In the genomic region with DNA sequence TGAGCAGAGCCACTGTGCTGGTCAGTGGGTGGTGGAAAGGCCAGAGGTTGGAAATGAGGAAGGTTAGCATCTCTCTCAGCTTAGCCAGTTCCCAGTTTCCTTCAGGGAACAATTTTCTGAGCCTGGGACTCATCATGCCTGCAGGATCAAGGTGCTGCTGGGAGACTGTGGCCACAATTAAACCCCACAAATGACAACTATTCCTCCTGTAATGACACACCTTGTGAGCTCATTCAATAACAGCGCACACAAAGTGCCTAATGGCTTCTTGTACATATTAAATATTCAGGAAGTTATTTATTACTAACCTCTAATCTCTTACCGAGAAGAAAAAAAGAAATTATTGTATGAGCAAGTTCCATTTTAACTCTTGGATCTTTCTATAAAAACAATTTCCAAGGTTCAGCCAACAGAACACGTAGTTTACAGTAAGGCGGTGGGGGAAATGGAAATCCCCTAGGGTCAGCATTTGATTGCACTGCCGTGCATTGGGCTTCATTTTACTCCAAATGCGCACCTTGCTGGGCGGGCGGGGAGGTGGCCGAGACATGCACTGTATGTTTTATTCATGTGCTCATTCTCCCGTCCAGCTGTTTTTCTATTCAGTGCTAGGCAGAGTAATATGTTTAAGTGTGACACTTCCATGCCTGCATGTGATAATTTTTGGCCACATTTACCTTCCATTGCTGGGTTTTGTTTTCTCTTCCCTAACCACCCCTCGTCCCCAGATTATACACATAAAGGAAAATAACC, we compare ENCODE assay signal across 21 mouse cellular contexts.
A peak's percentile ranks its signal among the peaks of the same experiment; 100 is the strongest.
DNase-seq lines count a peak whose midpoint lies in the region; ATAC-seq lines count a peak whose summit lies in the region.
"Had no signal": no experiment of that assay in that cellular context is flagged by ENCODE, and none has a peak within 500 bp of the region (broad histone marks: within the 10 kb centered on the region; RNA-seq: fewer than 3 reads in every experiment).

No protein-coding gene starts in this region.

- H3K4me3 ChIP-seq in hindbrain, embryonic 13.5 days = no peak overlapping the region
- no peak overlapping the region for H3K4me3 ChIP-seq in hindbrain, embryonic 11.5 days (ENCODE audit: low read depth, low read length)
- no peak overlapping the region for H3K4me3 ChIP-seq in midbrain, embryonic 15.5 days
- no peak overlapping the region for H3K4me3 ChIP-seq in midbrain, embryonic 11.5 days (ENCODE audit: low read depth, low read length)
- no peak overlapping the region for H3K4me3 ChIP-seq in hindbrain, embryonic 16.5 days (ENCODE audit: low read length)
- no peak overlapping the region for H3K4me3 ChIP-seq in neural tube, embryonic 14.5 days (ENCODE audit: low read depth, low read length)
- H3K4me3 ChIP-seq in intestine, embryonic 16.5 days (ENCODE audit: low read length) = no peak overlapping the region
- H3K4me3 ChIP-seq: forebrain, embryonic 12.5 days; intestine, embryonic 15.5 days; limb, embryonic 12.5 days; liver, embryonic 15.5 days had no signal

- H3K9me3 ChIP-seq in hindbrain, embryonic 13.5 days = no peaks in the 10 kb centered on the region
- no peaks in the 10 kb centered on the region for H3K9me3 ChIP-seq in hindbrain, embryonic 11.5 days (ENCODE audit: control insufficient read depth, low read length)
- H3K9me3 ChIP-seq in midbrain, embryonic 15.5 days = no peaks in the 10 kb centered on the region
- no peaks in the 10 kb centered on the region for H3K9me3 ChIP-seq in midbrain, embryonic 11.5 days (ENCODE audit: control insufficient read depth, low read length)
- H3K9me3 ChIP-seq in hindbrain, embryonic 16.5 days (ENCODE audit: control insufficient read depth, low read length) = no peaks in the 10 kb centered on the region
- no peaks in the 10 kb centered on the region for H3K9me3 ChIP-seq in neural tube, embryonic 14.5 days (ENCODE audit: control insufficient read depth, low read length)
- no peaks in the 10 kb centered on the region for H3K9me3 ChIP-seq in intestine, embryonic 16.5 days (ENCODE audit: control insufficient read depth, low read length)
- H3K9me3 ChIP-seq: forebrain, embryonic 12.5 days; intestine, embryonic 15.5 days; limb, embryonic 12.5 days; liver, embryonic 15.5 days had no signal

- H3K4me1 ChIP-seq in hindbrain, embryonic 13.5 days (replicated peaks) = peaks cover 6% of the 10 kb centered on the region
- H3K4me1 ChIP-seq in hindbrain, embryonic 11.5 days (replicated peaks; ENCODE audit: control insufficient read depth, insufficient read depth, low read length) = no peaks in the 10 kb centered on the region
- peaks cover 9% of the 10 kb centered on the region; the same call in 1 of the 2 replicates for H3K4me1 ChIP-seq in midbrain, embryonic 15.5 days
- H3K4me1 ChIP-seq in midbrain, embryonic 11.5 days (ENCODE audit: control insufficient read depth, insufficient read depth, low read length) = no peaks in the 10 kb centered on the region
- H3K4me1 ChIP-seq in hindbrain, embryonic 16.5 days (ENCODE audit: control insufficient read depth, insufficient read depth, low read depth, low read length) = no peaks in the 10 kb centered on the region
- H3K4me1 ChIP-seq in neural tube, embryonic 14.5 days (ENCODE audit: control insufficient read depth, insufficient read depth, low read length) = peaks cover 3% of the 10 kb centered on the region; the same call in 1 of the 2 replicates
- no peaks in the 10 kb centered on the region for H3K4me1 ChIP-seq in intestine, embryonic 16.5 days (ENCODE audit: control insufficient read depth, insufficient read depth, low read length)
- H3K4me1 ChIP-seq: forebrain, embryonic 12.5 days; intestine, embryonic 15.5 days; liver, embryonic 15.5 days had no signal

- no peaks in the 10 kb centered on the region for H3K27me3 ChIP-seq in hindbrain, embryonic 13.5 days
- H3K27me3 ChIP-seq in hindbrain, embryonic 11.5 days (ENCODE audit: control insufficient read depth, insufficient read depth, low read length) = no peaks in the 10 kb centered on the region
- H3K27me3 ChIP-seq in midbrain, embryonic 15.5 days (replicated peaks) = no peaks in the 10 kb centered on the region
- H3K27me3 ChIP-seq in midbrain, embryonic 11.5 days (ENCODE audit: control insufficient read depth, insufficient read depth, low read length) = no peaks in the 10 kb centered on the region
- H3K27me3 ChIP-seq in hindbrain, embryonic 16.5 days (replicated peaks; ENCODE audit: control insufficient read depth, insufficient read depth, low read length) = no peaks in the 10 kb centered on the region
- H3K27me3 ChIP-seq in neural tube, embryonic 14.5 days (ENCODE audit: control insufficient read depth, insufficient read depth, low read length) = no peaks in the 10 kb centered on the region
- H3K27me3 ChIP-seq in intestine, embryonic 16.5 days (replicated peaks; ENCODE audit: control insufficient read depth, insufficient read depth, low read length) = no peaks in the 10 kb centered on the region
- H3K27me3 ChIP-seq: forebrain, embryonic 12.5 days; intestine, embryonic 15.5 days; limb, embryonic 12.5 days; liver, embryonic 15.5 days had no signal

- H3K27ac ChIP-seq in hindbrain, embryonic 13.5 days = peak overlapping the region; percentile 62
- no peak overlapping the region for H3K27ac ChIP-seq in hindbrain, embryonic 11.5 days (ENCODE audit: low read depth, low read length)
- 0 out of 2 replicates have a peak overlapping the region, but pooled peaks have one; percentile 48 for H3K27ac ChIP-seq in midbrain, embryonic 15.5 days
- no peak overlapping the region for H3K27ac ChIP-seq in midbrain, embryonic 11.5 days (ENCODE audit: low read depth, low read length)
- H3K27ac ChIP-seq in hindbrain, embryonic 16.5 days (ENCODE audit: low read depth, low read length) = no peak overlapping the region
- H3K27ac ChIP-seq in neural tube, embryonic 14.5 days (ENCODE audit: low read depth, low read length) = no peak overlapping the region; the same call in 1 of the 2 replicates
- H3K27ac ChIP-seq in intestine, embryonic 16.5 days (ENCODE audit: low read length) = no peak overlapping the region
- H3K27ac ChIP-seq: forebrain, embryonic 12.5 days; intestine, embryonic 15.5 days; limb, embryonic 12.5 days; liver, embryonic 15.5 days had no signal

- H3K9ac ChIP-seq in hindbrain, embryonic 13.5 days = no peak overlapping the region
- H3K9ac ChIP-seq in hindbrain, embryonic 11.5 days (ENCODE audit: low read depth, low read length) = no peak overlapping the region
- H3K9ac ChIP-seq in midbrain, embryonic 15.5 days = no peak overlapping the region
- H3K9ac ChIP-seq in midbrain, embryonic 11.5 days (ENCODE audit: low read length) = no peak overlapping the region
- H3K9ac ChIP-seq in hindbrain, embryonic 16.5 days (ENCODE audit: low read depth, low read length) = no peak overlapping the region
- H3K9ac ChIP-seq in neural tube, embryonic 14.5 days (replicated peaks; ENCODE audit: low read depth, low read length) = no peak overlapping the region
- no peak overlapping the region for H3K9ac ChIP-seq in intestine, embryonic 16.5 days (ENCODE audit: low read depth, low read length)
- H3K9ac ChIP-seq: forebrain, embryonic 12.5 days; intestine, embryonic 15.5 days; limb, embryonic 12.5 days; liver, embryonic 15.5 days had no signal

- ATAC-seq in hindbrain, embryonic 13.5 days (ENCODE audit: low FRiP score) = peak; percentile 70
- no peak for ATAC-seq in hindbrain, embryonic 11.5 days (ENCODE audit: low FRiP score)
- ATAC-seq in midbrain, embryonic 15.5 days (replicated peaks) = peak; percentile 69; the same call in 1 of the 2 replicates
- no peak for ATAC-seq in midbrain, embryonic 11.5 days (ENCODE audit: low FRiP score)
- peak; percentile 48 for ATAC-seq in hindbrain, embryonic 16.5 days
- peak; percentile 60 for ATAC-seq in neural tube, embryonic 14.5 days (ENCODE audit: low read depth)
- no peak for ATAC-seq in intestine, embryonic 16.5 days
- ATAC-seq: activated CD4-positive, CD25-positive, alpha-beta regulatory T cell, adult 4 months; intestine, embryonic 15.5 days; lung, postnatal 0 days had no signal

- no peaks in the 10 kb centered on the region for H3K36me3 ChIP-seq in hindbrain, embryonic 13.5 days
- H3K36me3 ChIP-seq in hindbrain, embryonic 11.5 days (ENCODE audit: control insufficient read depth, insufficient read depth, low read length) = no peaks in the 10 kb centered on the region
- H3K36me3 ChIP-seq in midbrain, embryonic 15.5 days (replicated peaks) = no peaks in the 10 kb centered on the region
- no peaks in the 10 kb centered on the region for H3K36me3 ChIP-seq in midbrain, embryonic 11.5 days (ENCODE audit: control insufficient read depth, insufficient read depth, low read length)
- no peaks in the 10 kb centered on the region for H3K36me3 ChIP-seq in hindbrain, embryonic 16.5 days (ENCODE audit: control insufficient read depth, insufficient read depth, low read length)
- no peaks in the 10 kb centered on the region for H3K36me3 ChIP-seq in neural tube, embryonic 14.5 days (ENCODE audit: control insufficient read depth, insufficient read depth, low read length)
- no peaks in the 10 kb centered on the region for H3K36me3 ChIP-seq in intestine, embryonic 16.5 days (ENCODE audit: control insufficient read depth, insufficient read depth, low read length)
- H3K36me3 ChIP-seq: forebrain, embryonic 12.5 days; intestine, embryonic 15.5 days; limb, embryonic 12.5 days; liver, embryonic 15.5 days had no signal

- H3K4me2 ChIP-seq in hindbrain, embryonic 13.5 days = no peak overlapping the region
- no peak overlapping the region for H3K4me2 ChIP-seq in hindbrain, embryonic 11.5 days (replicated peaks; ENCODE audit: low read depth, low read length)
- no peak overlapping the region for H3K4me2 ChIP-seq in midbrain, embryonic 15.5 days
- H3K4me2 ChIP-seq in midbrain, embryonic 11.5 days = no peak overlapping the region
- H3K4me2 ChIP-seq in hindbrain, embryonic 16.5 days (ENCODE audit: low read length) = no peak overlapping the region
- no peak overlapping the region for H3K4me2 ChIP-seq in neural tube, embryonic 14.5 days (ENCODE audit: low read depth, low read length)
- H3K4me2 ChIP-seq in intestine, embryonic 16.5 days (ENCODE audit: low read depth, low read length) = no peak overlapping the region
- H3K4me2 ChIP-seq: forebrain, embryonic 12.5 days; intestine, embryonic 15.5 days; limb, embryonic 12.5 days; liver, embryonic 15.5 days had no signal

- DNase-seq in hindbrain, embryonic 11.5 days (ENCODE audit: low spot score) = no peak
- DNase-seq in midbrain, embryonic 11.5 days (ENCODE audit: low spot score, missing footprints) = no peak
- DNase-seq: adrenal gland, postnatal 14 days; B cell, adult 2 months; cerebellum, adult 8-10 months; gastrocnemius, postnatal 25 days; heart, postnatal 10 days; layer of hippocampus, adult 9-11 months; right cerebral cortex, adult 18-20 months; thymus, adult 2 months had no signal

- 44% methylated on average over 11 of the region's 11 CpGs for WGBS in hindbrain, embryonic 13.5 days
- 68% methylated on average over 11 of the region's 11 CpGs for WGBS in hindbrain, embryonic 11.5 days
- WGBS in midbrain, embryonic 15.5 days = 41% methylated on average over 11 of the region's 11 CpGs
- WGBS in midbrain, embryonic 11.5 days = 76% methylated on average over 11 of the region's 11 CpGs
- 53% methylated on average over 11 of the region's 11 CpGs for WGBS in hindbrain, embryonic 16.5 days
- 43% methylated on average over 11 of the region's 11 CpGs for WGBS in neural tube, embryonic 14.5 days
- 74% methylated on average over 11 of the region's 11 CpGs for WGBS in intestine, embryonic 16.5 days

Comparison
In these comparisons a context has a peak if more than half of its experiments do, and no peak if none do; other contexts are left out.
1. ATAC-seq: peak in hindbrain, embryonic 13.5 days (single experiment), midbrain, embryonic 15.5 days (single experiment), hindbrain, embryonic 16.5 days (single experiment) and neural tube, embryonic 14.5 days (single experiment); none in hindbrain, embryonic 11.5 days (single experiment), midbrain, embryonic 11.5 days (single experiment) and intestine, embryonic 16.5 days (single experiment).
2. H3K27ac ChIP-seq: peak in hindbrain, embryonic 13.5 days (single experiment) and midbrain, embryonic 15.5 days (single experiment); none in hindbrain, embryonic 11.5 days (single experiment), midbrain, embryonic 11.5 days (single experiment), hindbrain, embryonic 16.5 days (single experiment), neural tube, embryonic 14.5 days (single experiment) and intestine, embryonic 16.5 days (single experiment).